Mouse (Mus musculus): ENCODE measurements around the gene Ttc7b. TPM values are rescaled to one million over a fixed set of nuclear protein-coding genes. Genes with fewer than 3 reads are reported as not detected.

Gene Ttc7b
- polyA plus RNA-seq, 1 experiment = 9.2 TPM

DNA sequence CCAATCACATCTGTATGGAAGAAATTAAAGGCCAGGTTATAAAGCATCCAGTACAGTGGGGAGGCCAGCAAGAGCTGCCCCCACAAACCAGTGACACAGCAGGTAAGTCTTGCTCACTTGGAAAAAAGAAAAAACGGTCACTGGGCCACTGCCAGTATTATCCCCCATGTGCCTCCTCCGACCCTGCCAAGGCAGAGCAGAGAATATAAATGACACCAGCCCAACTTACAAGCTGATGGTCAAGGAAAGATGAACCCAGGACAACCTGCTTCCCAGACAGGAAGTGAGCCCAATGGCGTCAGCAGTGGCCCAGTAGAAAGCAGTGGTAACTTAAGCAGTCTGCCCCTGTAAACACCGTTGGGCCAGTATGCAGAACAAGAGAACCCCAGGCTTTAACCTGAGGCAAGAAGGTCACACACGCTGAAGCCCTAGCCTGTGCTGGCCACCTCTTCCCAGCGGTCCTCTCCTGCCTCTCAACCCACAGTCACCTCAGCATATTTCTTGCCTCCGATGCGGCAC is 115.1 kb downstream of the Ttc7b start:
- no peak overlapping the region for H3ac ChIP-seq (ENCODE audit: control insufficient read depth, insufficient read length, low read depth)
- H3K27me3 ChIP-seq (ENCODE audit: control insufficient read depth, insufficient read depth, insufficient read length) = no peaks in the 10 kb centered on the region
- no peaks in the 10 kb centered on the region for H3K79me3 ChIP-seq (ENCODE audit: low read depth)
- H3K79me2 ChIP-seq (ENCODE audit: control insufficient read depth, insufficient read depth) = no peaks in the 10 kb centered on the region
- no peak for TF ChIP-seq CTCF (IDR thresholded peaks at IDR 0.05; ENCODE audit: control insufficient read depth, insufficient read depth, insufficient read length)
- no peak for TF ChIP-seq CEBPB (IDR thresholded peaks at IDR 0.05; ENCODE audit: low read depth)
- no peak for TF ChIP-seq FOSL1 (IDR thresholded peaks at IDR 0.05; ENCODE audit: insufficient read depth, low read length, poor library complexity, severe bottlenecking)
- no peak for TF ChIP-seq MYOG (IDR thresholded peaks at IDR 0.05; ENCODE audit: control insufficient read depth, extremely low read depth, insufficient read length)
- no peak for TF ChIP-seq MYOD1 (IDR thresholded peaks at IDR 0.05; ENCODE audit: control insufficient read depth, insufficient read length, low read depth)
- no peak for TF ChIP-seq MAX (IDR thresholded peaks at IDR 0.05)
- H3K36me3 ChIP-seq (ENCODE audit: control insufficient read depth, insufficient read depth) = peaks cover 2% of the 10 kb centered on the region
- H3K4me3 ChIP-seq (ENCODE audit: insufficient read depth, poor library complexity, severe bottlenecking) = no peak overlapping the region

DNA sequence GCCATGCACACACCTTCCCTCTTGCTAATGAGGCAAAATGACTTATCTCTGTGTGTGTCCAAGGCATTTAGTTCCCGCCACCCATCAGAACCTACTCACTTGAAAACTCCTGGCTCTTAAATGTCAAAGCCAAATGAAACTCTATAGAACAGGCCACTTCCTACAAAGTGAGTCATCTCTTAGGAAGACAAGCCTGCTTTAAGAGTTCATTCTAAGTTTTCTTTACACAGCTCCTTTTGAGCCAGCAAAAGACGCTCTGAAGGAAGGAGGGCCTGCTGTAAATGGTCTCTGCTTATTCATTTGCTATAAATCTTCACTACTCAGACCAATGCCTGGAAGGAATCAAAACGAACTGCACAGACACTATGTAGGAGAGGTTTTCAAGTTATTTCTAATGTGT is 116.2 kb downstream of the Ttc7b start:
- H3K4me3 ChIP-seq (ENCODE audit: insufficient read depth, poor library complexity, severe bottlenecking) = no peak overlapping the region
- H3K79me2 ChIP-seq (ENCODE audit: control insufficient read depth, insufficient read depth) = no peaks in the 10 kb centered on the region
- no peaks in the 10 kb centered on the region for H3K79me3 ChIP-seq (ENCODE audit: low read depth)
- H3K36me3 ChIP-seq (ENCODE audit: control insufficient read depth, insufficient read depth) = peaks cover 2% of the 10 kb centered on the region
- no peak overlapping the region for H3ac ChIP-seq (ENCODE audit: control insufficient read depth, insufficient read length, low read depth)
- TF ChIP-seq USF1 (IDR thresholded peaks at IDR 0.05; ENCODE audit: low read depth) (no peak), CTCF (IDR thresholded peaks at IDR 0.05; ENCODE audit: control insufficient read depth, insufficient read depth, insufficient read length) (no peak), MAX (IDR thresholded peaks at IDR 0.05) (no peak), CEBPB (IDR thresholded peaks at IDR 0.05; ENCODE audit: low read depth) (no peak), MYOD1 (IDR thresholded peaks at IDR 0.05; ENCODE audit: control insufficient read depth, insufficient read length, low read depth) (no peak), MYOG (IDR thresholded peaks at IDR 0.05; ENCODE audit: control insufficient read depth, extremely low read depth, insufficient read length) (no peak), FOSL1 (IDR thresholded peaks at IDR 0.05; ENCODE audit: insufficient read depth, low read length, poor library complexity, severe bottlenecking) (no peak)
- H3K27me3 ChIP-seq (ENCODE audit: control insufficient read depth, insufficient read depth, insufficient read length) = no peaks in the 10 kb centered on the region

DNA sequence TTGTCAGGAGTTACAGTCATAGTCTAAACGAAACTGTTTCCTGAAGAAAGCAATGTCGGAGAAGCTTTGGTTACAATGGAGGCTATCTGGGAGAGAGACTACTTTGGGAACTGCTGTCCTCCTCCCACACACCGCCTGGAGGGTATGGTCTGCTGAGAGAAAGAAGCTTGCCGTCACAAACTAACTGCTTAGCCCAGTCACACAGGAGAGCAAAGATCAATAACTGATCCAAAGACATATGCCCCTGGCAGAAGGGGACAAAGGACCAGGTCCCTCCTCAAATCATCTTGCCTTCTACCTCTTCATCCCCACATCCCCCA is 117.7 kb downstream of the Ttc7b start:
- Histone ChIP-seq H3K79me2 (ENCODE audit: control insufficient read depth, insufficient read depth) (no peaks in the 10 kb centered on the region), H3K36me3 (ENCODE audit: control insufficient read depth, insufficient read depth) (peaks cover 2% of the 10 kb centered on the region), H3K27me3 (ENCODE audit: control insufficient read depth, insufficient read depth, insufficient read length) (no peaks in the 10 kb centered on the region), H3ac (ENCODE audit: control insufficient read depth, insufficient read length, low read depth) (no peak overlapping the region), H3K79me3 (ENCODE audit: low read depth) (no peaks in the 10 kb centered on the region), H3K4me3 (ENCODE audit: insufficient read depth, poor library complexity, severe bottlenecking) (no peak overlapping the region)
- TF ChIP-seq FOSL1 (IDR thresholded peaks at IDR 0.05; ENCODE audit: insufficient read depth, low read length, poor library complexity, severe bottlenecking) (no peak), MAX (IDR thresholded peaks at IDR 0.05) (no peak), MYOD1 (IDR thresholded peaks at IDR 0.05; ENCODE audit: control insufficient read depth, insufficient read length, low read depth) (no peak), CTCF (IDR thresholded peaks at IDR 0.05; ENCODE audit: control insufficient read depth, insufficient read depth, insufficient read length) (no peak)

DNA sequence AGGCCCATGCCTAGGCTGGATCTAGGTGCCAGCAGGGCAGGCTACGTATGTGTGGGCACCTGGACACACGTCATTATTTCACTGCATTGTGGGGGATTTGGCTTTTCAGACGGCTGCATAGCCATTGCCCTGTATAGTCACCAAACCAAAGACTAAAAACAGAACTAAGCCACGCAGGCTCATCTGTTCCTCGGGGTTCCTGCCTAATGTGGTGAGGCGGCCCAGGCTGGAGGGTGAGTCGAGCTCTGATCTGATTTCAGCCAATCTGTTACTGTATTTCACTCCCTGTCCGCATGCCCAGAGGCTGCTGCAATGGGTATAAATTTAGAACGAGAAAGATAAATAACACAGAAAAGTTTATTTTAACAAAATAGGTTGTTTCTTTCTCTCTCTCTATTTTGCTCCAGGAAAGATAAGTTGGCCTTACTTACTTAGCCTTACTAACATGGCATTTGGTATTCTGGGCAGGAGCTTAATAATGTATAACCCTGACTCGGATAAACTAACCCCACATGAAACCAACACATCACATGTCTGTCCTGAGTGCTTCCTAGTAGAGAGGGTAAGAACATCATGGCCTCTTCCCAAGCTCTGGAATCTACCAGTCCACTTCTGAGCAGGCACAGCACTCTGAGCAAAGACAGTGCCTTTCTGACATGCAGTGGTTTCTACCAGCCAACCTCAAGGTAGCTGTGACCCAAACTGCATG is 118.2 kb downstream of the Ttc7b start:
- Histone ChIP-seq H3K27me3 (ENCODE audit: control insufficient read depth, insufficient read depth, insufficient read length) (no peaks in the 10 kb centered on the region), H3K4me3 (ENCODE audit: insufficient read depth, poor library complexity, severe bottlenecking) (no peak overlapping the region), H3K79me2 (ENCODE audit: control insufficient read depth, insufficient read depth) (no peaks in the 10 kb centered on the region), H3ac (ENCODE audit: control insufficient read depth, insufficient read length, low read depth) (no peak overlapping the region), H3K36me3 (ENCODE audit: control insufficient read depth, insufficient read depth) (peaks cover 2% of the 10 kb centered on the region), H3K79me3 (ENCODE audit: low read depth) (no peaks in the 10 kb centered on the region)
- no peak for TF ChIP-seq USF1 (IDR thresholded peaks at IDR 0.05; ENCODE audit: low read depth)
- no peak for TF ChIP-seq MYOD1 (IDR thresholded peaks at IDR 0.05; ENCODE audit: control insufficient read depth, insufficient read length, low read depth)
- TF ChIP-seq CEBPB (IDR thresholded peaks at IDR 0.05; ENCODE audit: low read depth) = no peak
- no peak for TF ChIP-seq MYOG (IDR thresholded peaks at IDR 0.05; ENCODE audit: control insufficient read depth, extremely low read depth, insufficient read length)
- no peak for TF ChIP-seq MAX (IDR thresholded peaks at IDR 0.05)
- no peak for TF ChIP-seq CTCF (IDR thresholded peaks at IDR 0.05; ENCODE audit: control insufficient read depth, insufficient read depth, insufficient read length)
- TF ChIP-seq FOSL1 (IDR thresholded peaks at IDR 0.05; ENCODE audit: insufficient read depth, low read length, poor library complexity, severe bottlenecking) = no peak

DNA sequence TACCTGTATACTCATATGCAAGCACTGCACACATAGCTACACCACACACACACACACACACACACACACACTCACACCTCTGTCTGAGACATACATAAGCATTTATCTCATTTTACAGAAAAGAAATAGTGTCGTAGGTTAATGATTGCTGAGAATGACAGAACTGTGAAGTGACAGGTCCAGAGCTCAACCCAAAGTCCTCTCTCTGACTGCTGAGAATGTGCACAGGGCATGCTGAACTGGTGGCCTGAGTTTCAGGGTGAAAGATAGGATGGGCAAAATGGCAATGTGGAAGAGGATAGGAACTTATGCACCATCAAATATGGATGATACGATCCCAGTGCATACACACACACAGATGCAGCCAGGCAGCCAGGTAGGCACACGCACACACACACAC is 120.5 kb downstream of the Ttc7b start:
- Histone ChIP-seq H3K4me3 (ENCODE audit: insufficient read depth, poor library complexity, severe bottlenecking) (no peak overlapping the region), H3K79me2 (ENCODE audit: control insufficient read depth, insufficient read depth) (no peaks in the 10 kb centered on the region), H3ac (ENCODE audit: control insufficient read depth, insufficient read length, low read depth) (no peak overlapping the region), H3K27me3 (ENCODE audit: control insufficient read depth, insufficient read depth, insufficient read length) (no peaks in the 10 kb centered on the region), H3K36me3 (ENCODE audit: control insufficient read depth, insufficient read depth) (peaks cover 2% of the 10 kb centered on the region), H3K79me3 (ENCODE audit: low read depth) (no peaks in the 10 kb centered on the region)
- TF ChIP-seq MAX (IDR thresholded peaks at IDR 0.05) (no peak), FOSL1 (IDR thresholded peaks at IDR 0.05; ENCODE audit: insufficient read depth, low read length, poor library complexity, severe bottlenecking) (no peak), MYOG (IDR thresholded peaks at IDR 0.05; ENCODE audit: control insufficient read depth, extremely low read depth, insufficient read length) (no peak), CTCF (IDR thresholded peaks at IDR 0.05; ENCODE audit: control insufficient read depth, insufficient read depth, insufficient read length) (no peak), CEBPB (IDR thresholded peaks at IDR 0.05; ENCODE audit: low read depth) (no peak)

All from C2C12 (cell line).